Mouse (Mus musculus): ENCODE measurements around the gene Chrm1. TPM values are rescaled to one million over a fixed set of nuclear protein-coding genes. Genes with fewer than 3 reads are reported as not detected.

Chrm1 gene
- polyA plus RNA-seq, 1 experiment from 2014 or later, result 0.98 TPM

DNA sequence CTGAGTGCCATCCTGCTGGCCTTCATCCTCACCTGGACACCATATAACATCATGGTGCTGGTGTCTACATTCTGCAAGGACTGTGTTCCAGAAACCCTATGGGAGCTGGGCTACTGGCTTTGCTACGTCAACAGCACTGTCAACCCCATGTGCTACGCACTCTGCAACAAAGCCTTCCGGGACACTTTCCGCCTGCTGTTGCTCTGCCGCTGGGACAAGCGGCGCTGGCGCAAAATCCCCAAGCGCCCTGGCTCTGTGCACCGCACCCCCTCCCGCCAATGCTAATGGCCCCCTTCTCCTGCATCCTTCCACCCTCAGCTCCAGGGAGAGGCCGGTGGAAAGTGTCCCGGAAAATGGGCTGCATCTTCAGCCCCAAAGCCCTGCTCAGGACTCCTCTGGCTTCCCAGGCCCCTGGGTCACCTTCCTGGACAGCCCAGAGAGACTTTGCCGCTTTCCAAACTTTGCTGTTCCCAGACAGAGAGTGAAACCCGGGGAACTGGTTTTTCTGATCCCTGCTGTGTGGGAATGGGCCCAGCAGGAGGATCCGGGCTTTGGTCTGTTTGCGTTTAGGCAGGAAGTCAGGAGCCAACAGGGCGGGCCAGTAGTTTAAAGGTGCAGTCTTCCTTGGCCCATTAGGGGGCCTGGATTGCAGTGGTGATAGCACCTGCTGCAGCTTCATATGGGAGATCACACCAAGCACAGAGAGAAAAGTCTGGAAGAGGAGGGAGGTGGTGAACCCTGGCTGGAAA lies 15.6 kb downstream of the Chrm1 start:
- WGBS, result 15% methylated on average over 18 of the region's 18 CpGs
- no peaks in the 10 kb centered on the region for H3K9me3 ChIP-seq (ENCODE audit: control insufficient read depth)
- 0 out of 2 replicates have a peak overlapping the region, but pooled peaks have one; percentile 28 for H3K27ac ChIP-seq (ENCODE audit: low read depth, low read length)
- H3K4me1 ChIP-seq (replicated peaks; ENCODE audit: control insufficient read depth, insufficient read depth, low read length), result no peaks in the 10 kb centered on the region
- peak; percentile 75 for ATAC-seq
- H3K27me3 ChIP-seq (replicated peaks; ENCODE audit: control insufficient read depth, insufficient read depth, low read length), result no peaks in the 10 kb centered on the region
- no peaks in the 10 kb centered on the region for H3K36me3 ChIP-seq (ENCODE audit: control insufficient read depth, insufficient read depth)
- peak overlapping the region; percentile 46 for H3K4me2 ChIP-seq (replicated peaks; ENCODE audit: low read depth)
- peak; percentile 48 for TF ChIP-seq CTCF (IDR thresholded peaks at IDR 0.05; ENCODE audit: low read depth)
- H3K9ac ChIP-seq (ENCODE audit: low read depth, low read length), result peak overlapping the region; percentile 49
- peak overlapping the region; percentile 19; the same call in 1 of the 2 replicates for H3K4me3 ChIP-seq (ENCODE audit: low read depth, low read length)

DNA sequence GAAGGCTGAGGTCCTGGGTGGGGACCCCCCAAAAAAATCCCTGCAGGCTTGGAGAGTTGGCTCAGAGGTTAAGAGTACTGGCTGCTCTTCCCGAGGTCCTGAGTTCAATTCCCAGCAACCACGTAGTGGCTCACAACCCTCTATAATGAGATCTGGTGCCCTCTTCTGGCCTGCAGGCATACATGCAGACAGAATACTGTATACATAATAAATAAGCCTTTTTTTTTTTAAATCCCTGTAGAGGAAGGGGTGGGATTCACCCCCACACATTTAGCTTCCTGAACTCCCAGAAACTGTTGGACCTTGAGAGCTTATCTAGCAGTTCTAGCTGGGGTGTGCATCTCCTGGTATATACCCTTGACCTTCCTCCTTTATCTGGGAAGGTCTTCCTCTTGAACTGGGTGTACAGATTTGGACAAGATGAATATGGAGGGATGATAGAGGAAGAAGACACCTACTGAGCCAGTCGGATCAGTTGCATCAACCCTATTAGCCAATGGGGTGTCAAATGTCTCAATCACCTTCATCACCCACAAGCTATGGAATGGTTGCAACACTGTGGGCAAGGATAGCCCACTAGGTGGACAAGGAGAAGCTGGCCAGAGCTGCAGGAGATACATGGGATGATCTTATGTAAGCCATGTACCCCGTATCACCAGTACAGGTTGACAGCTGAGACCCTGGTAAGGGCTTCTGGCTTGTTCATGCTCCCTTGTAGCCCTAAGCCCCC lies 18.2 kb downstream of the Chrm1 start:
- H3K9ac ChIP-seq (ENCODE audit: low read depth, low read length), result no peak overlapping the region
- no peak for ATAC-seq
- 95% methylated on average over 4 of the region's 4 CpGs for WGBS
- TF ChIP-seq CTCF (IDR thresholded peaks at IDR 0.05; ENCODE audit: low read depth), result peak; percentile 33
- H3K9me3 ChIP-seq (ENCODE audit: control insufficient read depth), result no peaks in the 10 kb centered on the region
- H3K4me3 ChIP-seq (ENCODE audit: low read depth, low read length), result no peak overlapping the region
- no peak overlapping the region for H3K27ac ChIP-seq (ENCODE audit: low read depth, low read length)
- H3K27me3 ChIP-seq (replicated peaks; ENCODE audit: control insufficient read depth, insufficient read depth, low read length), result no peaks in the 10 kb centered on the region
- no peak overlapping the region for H3K4me2 ChIP-seq (replicated peaks; ENCODE audit: low read depth)
- H3K4me1 ChIP-seq (replicated peaks; ENCODE audit: control insufficient read depth, insufficient read depth, low read length), result no peaks in the 10 kb centered on the region
- H3K36me3 ChIP-seq (ENCODE audit: control insufficient read depth, insufficient read depth), result no peaks in the 10 kb centered on the region

DNA sequence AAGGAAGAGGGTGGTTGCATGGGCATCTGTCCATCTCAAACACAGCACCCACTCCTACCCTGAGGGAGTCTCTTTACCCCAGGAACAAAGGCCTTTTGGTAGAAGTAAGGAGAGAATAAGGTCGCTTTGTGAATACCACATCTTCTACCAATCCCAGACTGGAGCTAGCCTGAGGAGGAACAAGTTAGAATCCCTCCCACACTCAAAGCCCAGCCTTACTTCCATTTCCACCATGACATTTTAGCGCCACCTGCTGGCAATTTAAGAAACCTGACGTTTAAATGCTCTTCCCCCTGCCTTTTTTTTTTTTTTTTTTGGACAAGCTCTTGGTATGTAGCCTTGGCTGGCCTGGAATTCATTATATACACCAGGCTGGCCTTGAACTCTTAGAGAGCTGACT lies 19.4 kb downstream of the Chrm1 start:
- no peaks in the 10 kb centered on the region for H3K36me3 ChIP-seq (ENCODE audit: control insufficient read depth, insufficient read depth)
- WGBS, result 2% methylated on average over 3 of the region's 3 CpGs
- peak; percentile 28; the same call in 1 of the 2 replicates for ATAC-seq
- peak; percentile 92 for TF ChIP-seq CTCF (IDR thresholded peaks at IDR 0.05; ENCODE audit: low read depth)
- H3K4me1 ChIP-seq (replicated peaks; ENCODE audit: control insufficient read depth, insufficient read depth, low read length), result no peaks in the 10 kb centered on the region
- H3K27me3 ChIP-seq (replicated peaks; ENCODE audit: control insufficient read depth, insufficient read depth, low read length), result no peaks in the 10 kb centered on the region
- no peak overlapping the region for H3K4me3 ChIP-seq (ENCODE audit: low read depth, low read length)
- H3K9me3 ChIP-seq (ENCODE audit: control insufficient read depth), result no peaks in the 10 kb centered on the region
- no peak overlapping the region for H3K4me2 ChIP-seq (replicated peaks; ENCODE audit: low read depth)
- no peak overlapping the region for H3K9ac ChIP-seq (ENCODE audit: low read depth, low read length)
- H3K27ac ChIP-seq (ENCODE audit: low read depth, low read length), result no peak overlapping the region

DNA sequence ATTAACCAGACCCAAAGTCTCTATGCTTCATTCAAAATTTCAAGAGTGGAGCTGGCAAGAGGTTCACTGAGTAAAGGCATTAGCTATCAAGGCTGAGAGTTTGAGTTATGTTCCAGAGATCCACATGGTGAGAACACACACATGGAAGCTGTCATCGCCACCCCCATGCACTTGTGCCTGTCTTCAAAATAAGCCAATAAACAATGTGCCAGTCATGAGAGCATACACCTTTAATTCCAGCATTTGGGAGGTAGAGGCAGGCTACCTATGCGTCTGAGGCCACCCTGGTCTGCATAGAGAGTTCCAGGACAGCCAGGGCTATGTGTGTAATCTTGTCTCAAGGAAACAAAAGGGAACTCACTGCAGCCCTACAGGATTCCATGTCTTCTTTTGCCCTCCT lies 20.0 kb downstream of the Chrm1 start:
- no peak for TF ChIP-seq CTCF (IDR thresholded peaks at IDR 0.05; ENCODE audit: low read depth)
- Histone ChIP-seq H3K9me3 (ENCODE audit: control insufficient read depth) (no peaks in the 10 kb centered on the region), H3K4me1 (replicated peaks; ENCODE audit: control insufficient read depth, insufficient read depth, low read length) (no peaks in the 10 kb centered on the region), H3K9ac (ENCODE audit: low read depth, low read length) (no peak overlapping the region), H3K4me2 (replicated peaks; ENCODE audit: low read depth) (no peak overlapping the region), H3K4me3 (ENCODE audit: low read depth, low read length) (no peak overlapping the region), H3K27me3 (replicated peaks; ENCODE audit: control insufficient read depth, insufficient read depth, low read length) (no peaks in the 10 kb centered on the region), H3K27ac (ENCODE audit: low read depth, low read length) (no peak overlapping the region), H3K36me3 (ENCODE audit: control insufficient read depth, insufficient read depth) (no peaks in the 10 kb centered on the region)
- no peak for ATAC-seq
- 74% methylated on average over 2 of the region's 2 CpGs for WGBS

DNA sequence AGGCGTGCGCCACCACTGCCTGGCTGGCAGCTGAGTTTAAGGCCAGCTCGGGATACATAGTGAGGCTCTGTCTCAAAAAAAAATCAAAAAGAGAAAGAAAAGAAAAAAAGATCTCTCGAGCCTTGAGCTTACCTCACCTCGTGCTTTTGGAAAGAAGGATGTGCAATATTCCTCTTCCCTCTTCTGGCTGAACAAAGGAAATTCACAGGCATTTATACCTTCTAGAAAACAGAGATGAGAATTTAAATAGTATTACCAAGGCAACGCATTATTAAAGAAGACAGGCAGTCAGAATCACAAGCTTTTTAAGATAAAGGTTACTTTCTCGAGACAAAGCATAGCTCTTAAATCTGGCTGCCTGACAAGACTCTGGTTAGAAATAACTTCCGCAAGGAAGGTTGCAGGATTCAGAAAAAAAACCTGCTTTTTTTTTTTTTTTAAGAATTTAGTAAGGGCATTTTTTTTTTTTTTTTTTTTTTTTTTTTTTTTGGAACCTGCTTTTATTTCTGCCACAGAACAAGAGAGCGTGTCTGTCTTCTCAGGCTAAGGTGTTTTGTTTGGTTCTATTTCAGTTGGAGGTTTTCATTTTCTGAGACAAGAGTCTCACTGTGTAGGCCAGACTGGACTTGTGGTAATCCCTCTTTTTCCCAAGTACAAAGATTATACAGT lies 28.4 kb downstream of the Chrm1 start:
- Histone ChIP-seq H3K9me3 (ENCODE audit: control insufficient read depth) (no peaks in the 10 kb centered on the region), H3K4me3 (ENCODE audit: low read depth, low read length) (no peak overlapping the region), H3K9ac (ENCODE audit: low read depth, low read length) (no peak overlapping the region), H3K4me2 (replicated peaks; ENCODE audit: low read depth) (no peak overlapping the region), H3K36me3 (ENCODE audit: control insufficient read depth, insufficient read depth) (no peaks in the 10 kb centered on the region), H3K4me1 (replicated peaks; ENCODE audit: control insufficient read depth, insufficient read depth, low read length) (no peaks in the 10 kb centered on the region), H3K27ac (ENCODE audit: low read depth, low read length) (no peak overlapping the region), H3K27me3 (replicated peaks; ENCODE audit: control insufficient read depth, insufficient read depth, low read length) (no peaks in the 10 kb centered on the region)
- no peak for ATAC-seq
- TF ChIP-seq CTCF (IDR thresholded peaks at IDR 0.05; ENCODE audit: low read depth), result no peak
- WGBS, result 64% methylated on average over 9 of the region's 9 CpGs

DNA sequence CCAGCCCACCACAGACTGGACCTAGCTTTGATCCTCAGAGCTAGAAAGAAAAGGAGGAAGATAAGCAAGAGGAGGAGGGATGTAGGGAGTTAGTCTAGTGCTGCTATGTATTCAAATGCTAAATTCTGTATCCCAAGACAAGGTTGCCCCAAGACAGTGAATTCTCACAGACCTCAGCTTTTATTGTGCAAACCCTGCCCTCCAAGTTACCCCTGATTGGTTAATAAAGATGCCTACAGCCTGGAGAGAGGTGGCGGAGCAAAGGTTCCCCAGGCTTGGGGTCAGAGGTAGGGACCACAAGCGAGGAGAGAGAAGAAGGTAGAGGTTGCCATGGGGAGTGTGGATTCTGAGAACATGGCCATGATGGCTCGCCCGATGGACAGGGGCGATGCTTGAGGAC lies 29.2 kb downstream of the Chrm1 start:
- Histone ChIP-seq H3K4me3 (ENCODE audit: low read depth, low read length) (no peak overlapping the region), H3K27me3 (replicated peaks; ENCODE audit: control insufficient read depth, insufficient read depth, low read length) (no peaks in the 10 kb centered on the region), H3K4me1 (replicated peaks; ENCODE audit: control insufficient read depth, insufficient read depth, low read length) (no peaks in the 10 kb centered on the region), H3K9me3 (ENCODE audit: control insufficient read depth) (no peaks in the 10 kb centered on the region), H3K9ac (ENCODE audit: low read depth, low read length) (no peak overlapping the region), H3K36me3 (ENCODE audit: control insufficient read depth, insufficient read depth) (no peaks in the 10 kb centered on the region), H3K4me2 (replicated peaks; ENCODE audit: low read depth) (no peak overlapping the region), H3K27ac (ENCODE audit: low read depth, low read length) (no peak overlapping the region)
- TF ChIP-seq CTCF (IDR thresholded peaks at IDR 0.05; ENCODE audit: low read depth), result no peak
- ATAC-seq, result no peak
- 69% methylated on average over 5 of the region's 5 CpGs for WGBS

All from intestine, postnatal 0 days (tissue).